Mouse (Mus musculus) limb, embryonic 14.5 days (tissue): Measurements from ENCODE around the gene Ppp1r3c. TPM values are rescaled to one million over a fixed set of nuclear protein-coding genes. Genes with fewer than 3 reads are reported as not detected.

ENCODE experiments used
- ATAC-seq: fragments of 200-750 bp; cut with Nextera tagmentation; 2 replicates; pipeline ENCODE4 v1.8.0; 2017; ENCODE audit warnings: low read depth, moderate number of reproducible peaks, moderate TSS enrichment; ENCODE audit not compliant: low FRiP score
- DNase-seq: peaks from one replicate; pipeline ENCODE4 v3.0.0-alpha.2; 2015; ENCODE audit warnings: low spot score
- H3K27ac ChIP-seq: fragments of 300-500 bp; sonication (generic); replicated peaks from 2 replicates; pipeline ENCODE4 v1.5.1; 2014; ENCODE audit warnings: low read depth, mild to moderate bottlenecking, low read length, moderate library complexity, mixed read lengths
- H3K27me3 ChIP-seq: fragments of 300-500 bp; sonication (generic); 2 replicates; pipeline ENCODE4 v1.6.1; 2014; ENCODE audit warnings: low read length, mixed read lengths; ENCODE audit not compliant: control insufficient read depth, insufficient read depth
- H3K36me3 ChIP-seq: fragments of 300-500 bp; sonication (generic); 2 replicates; pipeline ENCODE4 v1.6.1; 2014; ENCODE audit warnings: mild to moderate bottlenecking, low read length, moderate library complexity, mixed read lengths; ENCODE audit not compliant: control insufficient read depth, insufficient read depth
- H3K4me1 ChIP-seq: fragments of 300-500 bp; sonication (generic); 2 replicates; pipeline ENCODE4 v1.6.1; 2014; ENCODE audit warnings: antibody characterized with exemption, low read length, mixed read lengths; ENCODE audit not compliant: control insufficient read depth, insufficient read depth
- H3K4me2 ChIP-seq: fragments of 300-500 bp; sonication (generic); replicated peaks from 2 replicates; pipeline ENCODE4 v1.6.1; 2014; ENCODE audit warnings: low read depth, mild to moderate bottlenecking, low read length, moderate library complexity; ENCODE audit not compliant: severe bottlenecking
- H3K4me3 ChIP-seq: fragments of 300-500 bp; sonication (generic); replicated peaks from 2 replicates; pipeline ENCODE4 v1.5.1; 2014; ENCODE audit warnings: low read length
- H3K9ac ChIP-seq: fragments of 300-500 bp; sonication (generic); 2 replicates; pipeline ENCODE4 v1.6.1; 2014; ENCODE audit warnings: mild to moderate bottlenecking, low read depth, low read length, moderate library complexity; ENCODE audit not compliant: severe bottlenecking
- H3K9me3 ChIP-seq: fragments of 300-500 bp; sonication (generic); 2 replicates; pipeline ENCODE4 v1.6.1; 2016; ENCODE audit warnings: low read length; ENCODE audit not compliant: control insufficient read depth
- POLR2A ChIP-seq: fragments of 200-500 bp; IDR thresholded peaks from 2 replicates; pipeline ENCODE4 v1.8.0; 2012; ENCODE audit warnings: inconsistent platforms, mild to moderate bottlenecking, moderate library complexity, borderline replicate concordance; ENCODE audit not compliant: insufficient read depth, insufficient read length; ENCODE audit errors: extremely low read depth
- WGBS: fragments of 180-500 bp; shearing (Covaris S2); extraction: QIAGEN DNeasy Blood & Tissue Kit; methylation state at CpG from one replicate; pipeline ENCODE4 v1.1.7; 2014; 5-methylcytosine and 5-hydroxymethylcytosine counted together
- polyA plus RNA-seq, 2 experiments: library from polyadenylated mRNA; depleted of rRNA in 1 of 2; stranded (reverse) in 1 of 2; unstranded in 1 of 2; fragments of >200 nt; fragmentation: Nextera tagmentation in 1 of 2; extraction: Ambion mirVana in 1 of 2; gene quantifications; 2 replicates each; pipeline versions ENCODE4 v1.2.1 to v1.2.3; 2012 to 2014

Ppp1r3c gene
- polyA plus RNA-seq, 2 experiments: 12.6 to 19.0 TPM

DNA sequence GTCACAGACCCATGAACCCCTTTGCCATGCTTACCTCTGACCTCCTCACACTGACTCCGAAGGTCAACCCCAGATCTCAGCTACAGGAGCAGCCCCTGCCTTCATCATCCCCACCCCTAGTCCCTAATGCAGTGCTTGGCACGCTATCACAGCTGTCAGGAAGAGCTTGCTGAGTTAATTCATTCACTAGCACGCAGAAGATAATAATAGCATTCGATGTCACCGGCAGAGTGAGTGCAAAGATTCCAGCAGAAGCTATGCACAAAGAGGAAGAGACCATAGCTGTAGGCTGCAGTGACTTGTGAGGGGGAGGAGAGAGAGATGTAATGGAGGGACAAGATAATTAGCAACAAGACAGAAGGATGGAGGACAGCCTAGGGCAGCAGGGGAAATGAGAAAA, 47.2 kb downstream of the Ppp1r3c start:
- no peaks in the 10 kb centered on the region for H3K9me3 ChIP-seq
- H3K4me2 ChIP-seq: no peak overlapping the region
- H3K36me3 ChIP-seq: no peaks in the 10 kb centered on the region
- TF ChIP-seq POLR2A: no peak
- H3K9ac ChIP-seq: no peak overlapping the region
- no peak overlapping the region for H3K4me3 ChIP-seq
- H3K4me1 ChIP-seq: peaks cover 28% of the 10 kb centered on the region
- no peak for ATAC-seq
- 62% methylated on average over 5 of the region's 5 CpGs for WGBS
- peak overlapping the region; percentile 97 for H3K27ac ChIP-seq
- DNase-seq: no peak
- H3K27me3 ChIP-seq: no peaks in the 10 kb centered on the region

DNA sequence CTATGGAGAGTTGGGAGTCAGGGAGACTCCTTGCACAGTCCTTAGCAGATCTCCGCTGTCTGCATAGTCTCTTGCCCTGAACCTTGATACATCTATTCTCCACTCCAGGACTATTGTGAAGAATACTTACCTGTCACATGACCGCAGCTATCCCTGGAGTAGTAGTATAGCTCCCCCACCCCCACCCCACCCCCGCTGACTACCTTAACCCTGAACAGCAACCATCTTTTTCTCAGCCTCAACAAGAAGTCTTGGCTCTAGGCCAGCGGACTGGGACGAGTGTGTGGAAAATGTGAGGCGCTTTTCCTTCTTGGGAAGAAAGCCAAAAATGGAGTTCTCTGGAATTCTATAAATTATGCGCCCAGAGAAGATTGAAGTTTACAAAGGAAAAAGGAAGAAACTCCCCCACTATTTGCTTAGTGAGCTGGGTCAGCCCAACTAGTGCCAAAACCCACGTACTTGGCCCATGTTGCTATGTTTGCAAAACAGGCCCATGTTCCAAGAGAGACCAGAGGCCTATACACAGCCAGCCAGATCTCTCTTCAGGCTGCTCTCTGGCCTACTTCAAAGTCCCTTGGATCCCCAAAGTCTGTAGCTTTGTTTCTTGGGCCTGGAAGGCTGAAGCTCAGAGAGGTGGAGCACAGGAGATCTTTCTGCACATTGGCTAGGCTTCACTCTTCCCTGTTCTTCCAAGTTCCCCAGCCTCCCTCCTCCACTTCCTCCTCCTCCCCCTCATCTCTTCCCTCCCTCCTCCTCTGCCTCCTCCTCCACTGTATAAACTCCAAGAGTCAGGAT, 48.4 kb downstream of the Ppp1r3c start:
- 26% methylated on average over 8 of the region's 8 CpGs for WGBS
- Histone ChIP-seq H3K9ac (no peak overlapping the region), H3K9me3 (no peaks in the 10 kb centered on the region), H3K4me2 (peak overlapping the region; percentile 17; the same call in 1 of the 2 replicates), H3K27me3 (no peaks in the 10 kb centered on the region), H3K4me3 (no peak overlapping the region), H3K27ac (peak overlapping the region; percentile 97), H3K4me1 (peaks cover 28% of the 10 kb centered on the region), H3K36me3 (no peaks in the 10 kb centered on the region)
- ATAC-seq (peak; percentile 87), DNase-seq (peak; percentile 99)
- no peak for TF ChIP-seq POLR2A

GRCm38 (mm10) chr19:36687044-36687443, 49.4 kb downstream of the Ppp1r3c start:
- no peak for DNase-seq
- no peak for TF ChIP-seq POLR2A

GRCm38 (mm10) chr19:36686016-36686415, 50.4 kb downstream of the Ppp1r3c start:
- no peaks in the 10 kb centered on the region for H3K36me3 ChIP-seq
- DNase-seq (no peak), ATAC-seq (no peak)
- H3K4me2 ChIP-seq: no peak overlapping the region
- H3K9ac ChIP-seq: no peak overlapping the region
- no peak overlapping the region for H3K27ac ChIP-seq
- no peak overlapping the region for H3K4me3 ChIP-seq
- WGBS: 87% methylated on average over 11 of the region's 11 CpGs
- H3K4me1 ChIP-seq: peaks cover 28% of the 10 kb centered on the region
- H3K9me3 ChIP-seq: no peaks in the 10 kb centered on the region
- H3K27me3 ChIP-seq: no peaks in the 10 kb centered on the region
- no peak for TF ChIP-seq POLR2A

More at GRCm38 (mm10) chr19:36687044-36687443, 49.4 kb downstream of the Ppp1r3c start:
- WGBS: 65% methylated on average over 9 of the region's 9 CpGs
- H3K27ac ChIP-seq: peak overlapping the region; percentile 97
- H3K4me1 ChIP-seq: peaks cover 28% of the 10 kb centered on the region
- H3K36me3 ChIP-seq: no peaks in the 10 kb centered on the region
- H3K4me3 ChIP-seq: no peak overlapping the region
- ATAC-seq: no peak
- no peaks in the 10 kb centered on the region for H3K9me3 ChIP-seq
- H3K9ac ChIP-seq: no peak overlapping the region
- no peaks in the 10 kb centered on the region for H3K27me3 ChIP-seq
- no peak overlapping the region for H3K4me2 ChIP-seq

DNA sequence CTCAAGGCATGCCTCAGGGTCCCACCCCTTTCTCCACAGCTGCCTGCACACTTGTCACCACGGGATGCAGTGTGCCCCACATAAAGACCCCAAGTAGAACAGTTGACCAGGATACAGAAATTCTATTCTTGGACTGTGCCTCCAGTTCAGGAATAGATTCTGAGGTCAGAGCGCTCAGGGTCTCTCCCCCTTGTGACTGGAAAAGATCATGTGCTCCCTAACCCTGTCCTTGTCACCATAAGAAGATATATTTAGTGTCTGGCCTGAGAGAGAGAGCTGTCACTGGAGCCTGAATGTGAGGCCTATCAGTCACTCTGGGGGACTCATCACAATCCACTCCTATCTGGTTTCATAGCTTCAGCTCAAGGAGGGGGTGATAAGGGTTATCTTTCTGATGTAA, 53.9 kb downstream of the Ppp1r3c start:
- WGBS: 69% methylated on average over 2 of the region's 2 CpGs
- no peak for TF ChIP-seq POLR2A

More for the DNA sequence above, 53.9 kb downstream of the Ppp1r3c start:
- H3K4me2 ChIP-seq: no peak overlapping the region
- ATAC-seq: peak; percentile 54
- H3K27me3 ChIP-seq: no peaks in the 10 kb centered on the region
- no peaks in the 10 kb centered on the region for H3K9me3 ChIP-seq
- peaks cover 20% of the 10 kb centered on the region for H3K4me1 ChIP-seq
- no peak for DNase-seq
- H3K9ac ChIP-seq: no peak overlapping the region
- no peak overlapping the region for H3K4me3 ChIP-seq
- H3K36me3 ChIP-seq: no peaks in the 10 kb centered on the region
- no peak overlapping the region for H3K27ac ChIP-seq

Other genes starting within 250 kb of the Ppp1r3c start
- 6.7 and 6.9 TPM in 2 replicates for gene Hectd2, start 182.0 kb downstream of the Ppp1r3c start, polyA plus RNA-seq (2012; rRNA removed)
- 3.9 and 4.3 TPM in 2 replicates for gene Hectd2, start 182.0 kb downstream of the Ppp1r3c start, polyA plus RNA-seq (2014; fragmentation: Nextera tagmentation; extraction: Ambion mirVana)
- 82.2 and 82.9 TPM in 2 replicates for gene Tnks2, start 97.6 kb upstream of the Ppp1r3c start, polyA plus RNA-seq (2012; rRNA removed)
- 74.9 and 81.3 TPM in 2 replicates for gene Tnks2, start 97.6 kb upstream of the Ppp1r3c start, polyA plus RNA-seq (2014; fragmentation: Nextera tagmentation; extraction: Ambion mirVana)
- 5.7 and 6.6 TPM in 2 replicates for gene Fgfbp3, start 183.0 kb upstream of the Ppp1r3c start, polyA plus RNA-seq (2012; rRNA removed)
- 4.5 and 6.2 TPM in 2 replicates for gene Fgfbp3, start 183.0 kb upstream of the Ppp1r3c start, polyA plus RNA-seq (2014; fragmentation: Nextera tagmentation; extraction: Ambion mirVana)
- gene Btaf1, start 189.4 kb upstream of the Ppp1r3c start, polyA plus RNA-seq (2012; rRNA removed): 13.2 and 13.6 TPM in 2 replicates
- gene Btaf1, start 189.4 kb upstream of the Ppp1r3c start, polyA plus RNA-seq (2014; fragmentation: Nextera tagmentation; extraction: Ambion mirVana): 13.2 and 14.8 TPM in 2 replicates